Mouse (Mus musculus) ES-Bruce4 (cell line): ENCODE results near the gene Sars.

Source experiments
- CTCF ChIP-seq: IDR thresholded peaks from one replicate; pipeline ENCODE4 v1.8.1; 2011; ENCODE audit warnings: low read depth, low read length
- EP300 ChIP-seq: IDR thresholded peaks from 2 replicates; pipeline ENCODE4 v1.6.1; 2011; ENCODE audit warnings: low read depth, low read length; ENCODE audit not compliant: insufficient read depth
- POLR2A ChIP-seq: IDR thresholded peaks from one replicate; pipeline ENCODE4 v1.8.1; 2011; ENCODE audit warnings: low read length; ENCODE audit not compliant: insufficient read depth

- no peak for TF ChIP-seq CTCF
- no peak for TF ChIP-seq POLR2A
- TF ChIP-seq EP300: no peak
Observed at GRCm38 (mm10) chr3:108423006-108423405, 22.0 kb downstream of the Sars start.
